Mouse (Mus musculus): Measurements from ENCODE around the gene Rhox3f.
"Not testable (repeated sequence)": the region's sequence is repeated elsewhere in the genome, so short reads cannot be mapped to it uniquely, and the experiment has no call there.

Gene Rhox3f

DNA sequence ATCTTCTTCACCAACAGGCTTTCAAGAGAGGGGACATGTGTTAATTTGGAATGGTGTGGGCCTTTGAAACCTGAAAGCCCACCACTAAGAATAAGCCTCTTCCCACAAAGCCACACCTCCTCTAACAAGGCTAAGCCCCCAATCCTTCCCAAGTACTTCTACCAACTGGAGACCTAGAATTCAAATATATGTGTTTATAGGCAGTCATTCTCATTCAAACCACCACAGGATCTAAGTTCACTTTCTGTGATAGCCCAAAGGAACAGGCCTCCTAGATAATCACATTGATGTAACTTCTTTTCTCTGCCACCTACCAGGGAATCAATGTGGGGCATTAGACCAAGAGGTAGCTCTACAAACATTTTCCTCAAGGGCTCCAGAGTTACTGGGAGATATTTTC lies at the start of gene Rhox3f:
Rhox3f (plus strand) TSS at position 301 of the 400 bp plus-strand sequence.
- DNase-seq, result not testable (repeated sequence)

- not testable (repeated sequence) for DNase-seq
These were observed 39.1 kb upstream of the Rhox3f start, which contains the start of gene Rhox3e for GRCm38 (mm10) chrX:37541719-37542118. Gene Rhox3e (plus strand): TSS chrX:37542019.

DNA sequence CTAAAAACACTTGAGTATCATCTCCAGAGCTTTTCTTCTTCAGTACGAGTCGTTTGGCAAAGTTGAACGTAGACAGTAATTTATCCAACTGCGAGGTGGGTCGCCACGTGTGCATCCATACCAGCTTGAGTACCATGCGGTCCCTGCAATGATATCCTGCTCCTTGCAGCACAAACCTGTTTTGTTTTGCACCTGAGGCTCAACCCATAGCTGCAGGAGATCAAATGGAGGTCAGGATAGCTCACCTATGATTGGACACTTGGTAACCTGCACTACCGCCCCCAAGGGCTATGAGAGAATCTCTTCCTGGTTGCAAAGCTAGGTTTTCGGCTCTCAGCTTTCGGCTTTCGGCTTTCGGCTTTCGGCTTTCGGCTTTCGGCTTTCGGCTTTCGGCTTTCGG lies 23.7 kb upstream of the Rhox3f start, which contains the start of gene Rhox4e:
Rhox4e (plus strand) TSS at position 301 of the 400 bp plus-strand sequence.
- DNase-seq, result not testable (repeated sequence)

DNA sequence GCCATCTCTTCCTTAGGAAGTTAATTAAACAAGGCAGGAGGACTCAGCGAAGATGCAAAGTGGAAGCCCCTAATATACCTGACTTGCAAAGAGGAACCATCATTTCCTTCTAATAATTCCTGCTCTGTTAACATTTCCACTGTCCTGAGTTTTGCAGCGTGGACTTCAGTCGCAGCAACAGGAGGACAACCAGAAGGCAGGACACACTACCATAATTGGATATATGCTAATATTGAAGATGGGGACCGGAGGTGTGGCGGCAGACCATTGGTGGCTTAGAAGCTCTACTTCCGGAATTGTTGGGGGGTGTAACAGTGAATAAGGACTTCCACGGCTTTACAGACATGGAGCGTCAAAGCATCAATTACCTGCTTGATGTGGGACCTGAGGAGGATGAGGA lies 9.7 kb upstream of the Rhox3f start, which contains the start of gene Rhox2f:
Rhox2f (plus strand) TSS at position 301 of the 400 bp plus-strand sequence.
- not testable (repeated sequence) for DNase-seq

GRCm38 (mm10) chrX:37572638-37573037 lies 8.2 kb upstream of the Rhox3f start:
- DNase-seq, result peak in 1 of 2 experiments; percentile 0

DNA sequence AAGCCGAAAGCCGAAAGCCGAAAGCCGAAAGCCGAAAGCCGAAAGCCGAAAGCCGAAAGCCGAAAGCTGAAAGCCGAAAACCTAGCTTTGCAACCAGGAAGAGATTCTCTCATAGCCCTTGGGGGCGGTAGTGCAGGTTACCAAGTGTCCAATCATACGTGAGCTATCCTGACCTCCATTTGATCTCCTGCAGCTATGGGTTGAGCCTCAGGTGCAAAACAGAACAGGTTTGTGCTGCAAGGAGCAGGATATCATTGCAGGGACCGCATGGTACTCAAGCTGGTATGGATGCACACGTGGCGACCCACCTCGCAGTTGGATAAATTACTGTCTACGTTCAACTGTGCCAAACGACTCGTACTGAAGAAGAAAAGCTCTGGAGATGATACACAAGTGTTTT lies 26.8 kb downstream of the Rhox3f start, which contains the start of gene Rhox4f:
Rhox4f (minus strand) TSS at position 101 of the 400 bp plus-strand sequence.
- not testable (repeated sequence) for DNase-seq

DNA sequence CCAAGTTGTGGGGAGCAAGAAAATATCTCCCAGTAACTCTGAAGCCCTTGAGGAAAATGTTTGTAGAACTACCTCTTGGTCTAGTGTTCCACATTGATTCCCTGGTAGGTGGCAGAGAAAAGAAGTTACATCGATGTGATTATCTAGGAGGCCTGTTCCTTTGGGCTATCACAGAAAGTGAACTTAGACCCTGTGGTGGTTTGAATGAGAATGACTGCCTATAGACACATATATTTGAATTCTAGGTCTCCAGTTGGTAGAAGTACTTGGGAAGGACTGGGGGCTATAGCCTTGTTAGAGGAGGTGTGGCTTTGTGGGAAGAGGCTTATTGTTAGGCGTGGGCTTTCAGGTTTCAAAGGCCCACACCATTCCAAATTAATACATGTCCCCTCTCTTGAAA lies 47.7 kb downstream of the Rhox3f start, which contains the start of gene Rhox3g:
Rhox3g (minus strand) TSS at position 101 of the 400 bp plus-strand sequence.
- DNase-seq, result not testable (repeated sequence)

All from lung, adult 18-20 months (tissue).